Mouse (Mus musculus): ENCODE results near the gene Amhr2. TPM values are rescaled to one million over a fixed set of nuclear protein-coding genes. Genes with fewer than 3 reads are reported as not detected.
A peak's percentile ranks its signal among the peaks of the same experiment; 100 is the strongest.

The Amhr2 gene
- 3.2 TPM in 2 replicates for polyA plus RNA-seq (2012; rRNA removed)

DNA sequence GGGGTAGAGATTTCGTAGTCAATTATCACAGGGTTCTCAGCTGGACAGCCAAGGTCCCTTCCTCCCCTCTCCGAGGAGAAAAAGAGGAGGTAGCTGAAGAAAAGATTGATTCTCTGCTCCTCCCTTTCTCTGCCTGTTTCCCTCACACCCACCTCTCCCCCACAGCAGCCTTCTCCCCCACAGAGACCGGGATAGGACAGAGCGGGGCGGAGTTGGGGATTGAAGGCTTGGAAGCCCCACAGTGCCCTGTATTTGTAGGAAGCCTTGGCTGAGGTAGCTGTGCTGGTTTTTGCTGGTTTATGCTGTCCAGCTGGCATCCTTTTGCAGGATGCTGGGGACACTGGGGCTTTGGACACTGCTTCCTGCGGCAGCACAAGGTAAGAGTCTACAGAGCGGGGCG, at the start of gene Amhr2:
Amhr2 (plus strand) TSS at position 222 of the 400 bp plus-strand sequence.
- no peak for DNase-seq
- Histone ChIP-seq H3K27ac (ENCODE audit: insufficient read depth, low read length) (no peak within 1 kb of the TSS), H3K27me3 (ENCODE audit: control insufficient read depth, insufficient read depth, low read length) (no peaks in the 10 kb centered on the region), H3K4me1 (ENCODE audit: control insufficient read depth, insufficient read depth, low read length) (no peaks in the 10 kb centered on the region), H3K4me3 (replicated peaks; ENCODE audit: insufficient read depth, low read depth, low read length) (no peak within 1 kb of the TSS)
- TF ChIP-seq POLR2A (IDR thresholded peaks at IDR 0.05; ENCODE audit: borderline replicate concordance, insufficient read depth, low read length) (no peak), CTCF (IDR thresholded peaks at IDR 0.05; ENCODE audit: borderline replicate concordance, insufficient read depth, low read depth, low read length) (no peak)
- 63% methylated on average over 8 of the region's 8 CpGs for WGBS

DNA sequence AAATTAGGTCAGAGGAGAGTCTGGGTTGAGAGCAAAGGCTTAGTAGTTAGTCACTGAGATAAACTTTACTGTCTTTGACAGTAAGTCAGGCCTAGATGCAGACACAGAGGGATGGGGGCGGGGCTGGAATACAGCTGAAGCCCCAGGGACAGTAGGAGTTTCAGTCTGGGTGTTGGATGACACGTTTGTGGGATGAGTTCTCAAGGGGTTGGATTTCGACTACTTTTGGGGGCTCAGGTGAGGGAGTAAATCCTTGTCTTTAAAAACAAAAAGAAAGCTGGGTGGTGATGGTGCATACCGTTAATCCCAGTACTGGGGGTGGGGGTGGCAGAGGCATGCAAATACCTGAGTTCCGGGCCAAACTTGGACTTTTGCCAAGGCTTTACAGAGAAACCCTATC, 46.5 kb upstream of the Amhr2 start:
- no peak for TF ChIP-seq CTCF (IDR thresholded peaks at IDR 0.05; ENCODE audit: borderline replicate concordance, insufficient read depth, low read depth, low read length)
- TF ChIP-seq POLR2A (IDR thresholded peaks at IDR 0.05; ENCODE audit: borderline replicate concordance, insufficient read depth, low read length): no peak
- Histone ChIP-seq H3K4me3 (replicated peaks; ENCODE audit: insufficient read depth, low read depth, low read length) (no peak overlapping the region), H3K27me3 (ENCODE audit: control insufficient read depth, insufficient read depth, low read length) (no peaks in the 10 kb centered on the region), H3K27ac (ENCODE audit: insufficient read depth, low read length) (no peak overlapping the region), H3K4me1 (ENCODE audit: control insufficient read depth, insufficient read depth, low read length) (0 out of 2 replicates have a peak, but pooled peaks cover 5% of the 10 kb centered on the region)
- DNase-seq: no peak
- 67% methylated on average over 5 of the region's 5 CpGs for WGBS

DNA sequence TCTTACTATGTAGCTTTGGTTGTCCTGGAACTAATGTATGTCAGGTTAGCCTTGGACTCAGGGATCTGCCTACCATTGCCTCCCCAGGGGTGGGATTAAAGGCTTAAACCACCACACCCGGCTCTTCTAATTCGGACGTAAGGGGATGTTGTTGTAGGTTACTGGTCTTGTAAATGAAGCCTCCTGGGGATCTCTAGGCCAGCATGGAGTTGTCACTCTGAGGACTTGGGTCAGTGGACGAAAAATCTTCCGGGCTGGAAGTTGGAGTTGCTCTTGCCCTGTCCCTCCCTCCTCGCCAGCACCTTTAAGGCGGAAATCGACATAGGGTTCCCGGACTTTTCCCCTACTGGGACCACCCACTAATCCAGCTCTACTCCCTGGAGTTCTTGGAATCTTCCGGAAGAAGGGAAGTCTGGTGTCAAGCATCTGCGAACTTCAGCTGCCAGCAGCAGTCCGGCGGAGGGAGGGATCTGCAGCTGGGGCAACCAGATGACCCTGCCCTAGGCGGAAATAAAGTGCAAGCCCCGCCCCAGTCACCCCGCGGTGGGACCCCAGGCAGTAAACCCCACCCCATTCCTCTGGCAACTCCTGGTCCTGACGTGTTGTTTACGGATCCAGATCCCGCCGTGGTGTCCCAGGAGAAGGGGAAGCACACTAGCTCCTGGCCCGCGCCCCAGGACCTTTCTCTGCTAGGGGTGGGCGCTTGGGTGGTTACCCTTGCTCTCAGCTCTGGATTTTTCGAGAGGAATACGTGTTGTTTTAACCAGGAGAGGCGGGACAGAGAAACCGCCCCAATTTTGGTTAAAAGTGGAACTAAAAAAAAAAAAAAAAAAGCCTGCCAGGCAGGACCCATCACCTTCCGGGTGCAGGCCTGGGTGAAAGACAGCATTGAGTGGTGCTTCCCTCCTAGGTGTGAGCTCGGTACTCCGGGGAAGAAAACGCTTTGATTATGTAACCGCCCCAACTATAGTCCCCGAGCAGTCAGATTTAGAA, 45.6 kb upstream of the Amhr2 start:
- 0 out of 2 replicates have a peak, but pooled peaks cover 5% of the 10 kb centered on the region for H3K4me1 ChIP-seq (ENCODE audit: control insufficient read depth, insufficient read depth, low read length)
- 8% methylated on average over 34 of the region's 34 CpGs for WGBS
- DNase-seq: peak; percentile 65 to 66
- TF ChIP-seq POLR2A (IDR thresholded peaks at IDR 0.05; ENCODE audit: borderline replicate concordance, insufficient read depth, low read length) (peak; percentile 22; the same call in 1 of the 2 replicates), CTCF (IDR thresholded peaks at IDR 0.05; ENCODE audit: borderline replicate concordance, insufficient read depth, low read depth, low read length) (no peak)
- H3K27me3 ChIP-seq (ENCODE audit: control insufficient read depth, insufficient read depth, low read length): no peaks in the 10 kb centered on the region
- peak overlapping the region; percentile 79 for H3K4me3 ChIP-seq (replicated peaks; ENCODE audit: insufficient read depth, low read depth, low read length)
- peak overlapping the region; percentile 58 for H3K27ac ChIP-seq (ENCODE audit: insufficient read depth, low read length)

DNA sequence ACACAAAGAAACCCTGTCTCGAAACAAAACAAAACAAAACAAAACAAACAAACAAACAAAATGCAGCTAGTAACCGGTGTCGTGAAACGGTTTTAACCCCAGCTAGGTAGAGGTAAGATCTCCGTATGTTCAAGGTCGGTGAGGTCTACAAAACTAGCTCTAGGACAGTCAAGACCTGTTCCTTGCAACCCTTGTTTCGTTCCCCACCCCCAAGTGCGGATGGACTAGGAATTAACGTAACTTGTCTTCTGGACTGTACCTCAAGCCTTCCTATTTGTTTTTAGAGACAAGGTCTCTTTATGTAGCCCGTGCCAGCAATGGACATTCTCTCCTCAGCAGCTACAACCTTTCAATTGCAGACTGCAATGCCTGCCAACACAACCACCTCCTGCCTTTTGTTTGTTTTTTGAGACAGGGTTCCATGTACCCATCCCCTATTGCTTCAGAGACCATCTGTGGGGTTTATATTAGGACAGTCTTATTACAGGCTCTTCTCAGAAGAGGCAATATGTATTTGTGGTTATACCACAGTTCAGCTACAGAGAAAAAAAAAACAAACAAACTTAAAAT, 44.6 kb upstream of the Amhr2 start:
- DNase-seq: no peak
- no peak for TF ChIP-seq POLR2A (IDR thresholded peaks at IDR 0.05; ENCODE audit: borderline replicate concordance, insufficient read depth, low read length)
- Histone ChIP-seq H3K27ac (ENCODE audit: insufficient read depth, low read length) (peak overlapping the region; percentile 58; the same call in 1 of the 2 replicates), H3K4me3 (replicated peaks; ENCODE audit: insufficient read depth, low read depth, low read length) (no peak overlapping the region), H3K4me1 (ENCODE audit: control insufficient read depth, insufficient read depth, low read length) (0 out of 2 replicates have a peak, but pooled peaks cover 5% of the 10 kb centered on the region), H3K27me3 (ENCODE audit: control insufficient read depth, insufficient read depth, low read length) (no peaks in the 10 kb centered on the region)
- 87% methylated on average over 10 of the region's 10 CpGs for WGBS

DNA sequence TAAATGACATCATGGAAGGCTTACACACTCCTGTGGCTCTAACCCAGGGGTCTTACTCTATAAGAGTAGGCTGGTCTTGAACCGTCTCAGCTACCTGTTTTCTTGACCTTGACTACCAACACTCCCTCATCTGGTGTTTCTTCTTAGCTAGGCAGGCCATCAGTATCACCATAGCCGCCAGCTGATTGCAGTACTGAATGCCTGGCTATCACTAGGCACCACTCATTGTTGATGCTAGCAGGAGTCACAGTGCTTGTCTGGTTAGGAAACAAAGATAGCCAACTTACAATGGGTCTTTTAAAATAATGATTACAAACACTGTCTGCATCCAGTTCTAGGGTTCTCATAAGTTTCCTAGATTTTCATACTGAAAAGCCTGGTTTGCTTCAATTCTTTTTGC, 43.9 kb upstream of the Amhr2 start:
- WGBS: 87% methylated on average over 2 of the region's 2 CpGs
- TF ChIP-seq CTCF (IDR thresholded peaks at IDR 0.05; ENCODE audit: borderline replicate concordance, insufficient read depth, low read depth, low read length): no peak
- no peak for TF ChIP-seq POLR2A (IDR thresholded peaks at IDR 0.05; ENCODE audit: borderline replicate concordance, insufficient read depth, low read length)
- Histone ChIP-seq H3K27me3 (ENCODE audit: control insufficient read depth, insufficient read depth, low read length) (no peaks in the 10 kb centered on the region), H3K4me3 (replicated peaks; ENCODE audit: insufficient read depth, low read depth, low read length) (no peak overlapping the region), H3K27ac (ENCODE audit: insufficient read depth, low read length) (no peak overlapping the region), H3K4me1 (ENCODE audit: control insufficient read depth, insufficient read depth, low read length) (0 out of 2 replicates have a peak, but pooled peaks cover 5% of the 10 kb centered on the region)
- no peak for DNase-seq

DNA sequence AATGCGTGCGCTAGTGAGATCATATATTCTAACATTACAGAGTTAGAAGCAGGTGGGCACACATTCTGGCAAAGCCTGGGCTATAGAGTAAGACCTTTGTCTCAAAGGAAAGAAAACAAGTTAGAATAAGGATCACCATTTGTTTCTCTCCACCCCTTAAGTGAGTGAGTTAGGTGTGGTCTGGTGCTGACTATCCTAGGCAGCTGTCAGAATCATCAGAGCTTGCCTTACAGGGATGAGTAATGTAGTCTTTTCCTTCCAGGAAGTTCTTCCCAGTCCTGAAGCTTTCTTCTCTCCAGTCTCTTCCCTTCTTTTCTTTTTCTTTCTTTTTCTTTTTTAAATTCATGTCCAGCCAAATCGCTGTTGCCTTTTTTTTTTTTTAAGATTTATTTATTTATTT, 43.0 kb upstream of the Amhr2 start:
- Histone ChIP-seq H3K4me1 (ENCODE audit: control insufficient read depth, insufficient read depth, low read length) (0 out of 2 replicates have a peak, but pooled peaks cover 5% of the 10 kb centered on the region), H3K27ac (ENCODE audit: insufficient read depth, low read length) (no peak overlapping the region), H3K27me3 (ENCODE audit: control insufficient read depth, insufficient read depth, low read length) (no peaks in the 10 kb centered on the region), H3K4me3 (replicated peaks; ENCODE audit: insufficient read depth, low read depth, low read length) (no peak overlapping the region)
- 97% methylated on average over 3 of the region's 3 CpGs for WGBS
- no peak for TF ChIP-seq POLR2A (IDR thresholded peaks at IDR 0.05; ENCODE audit: borderline replicate concordance, insufficient read depth, low read length)
- DNase-seq: no peak

DNA sequence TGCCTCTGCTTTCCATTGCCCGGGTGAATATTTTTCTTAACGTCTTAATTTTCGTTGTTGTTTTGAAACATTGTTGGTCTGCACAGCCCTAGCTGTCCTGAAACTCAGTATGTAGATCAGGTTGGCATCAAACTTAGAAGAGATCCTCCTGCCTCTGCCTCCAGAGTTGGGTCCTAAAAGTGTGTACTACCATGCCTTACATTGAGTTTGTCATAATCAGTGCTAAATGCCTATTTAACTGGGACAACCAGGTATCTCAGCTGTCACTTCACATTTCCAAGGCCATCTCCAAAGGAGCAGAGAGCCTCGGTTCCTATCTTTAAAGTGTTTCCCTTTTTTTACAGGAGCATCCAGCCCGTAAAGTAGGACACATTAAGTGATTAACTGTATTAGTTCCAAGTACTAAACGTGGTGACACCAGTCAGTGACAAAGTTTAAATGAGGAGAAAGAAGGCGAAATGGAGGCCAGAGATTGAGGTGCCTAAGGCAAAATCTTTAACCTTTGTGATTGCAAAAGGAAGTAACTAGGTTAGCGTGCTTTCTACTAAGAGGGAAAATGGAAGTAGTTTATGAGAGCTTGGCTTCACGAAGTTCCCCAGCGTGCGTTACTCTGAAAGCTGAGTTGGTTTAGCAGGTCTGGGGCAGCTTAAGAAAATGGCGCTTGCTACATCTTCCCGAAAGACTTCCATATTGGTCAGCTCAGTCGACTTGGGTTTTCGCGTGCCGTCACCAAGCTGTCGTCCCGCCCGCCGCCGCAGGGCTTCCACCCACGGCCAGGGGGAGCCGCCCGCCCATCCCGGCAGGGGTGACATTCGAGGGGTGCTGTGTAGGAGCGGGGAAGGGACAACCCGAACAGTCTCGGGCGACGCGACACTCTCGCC, 40.3 kb upstream of the Amhr2 start:
- Histone ChIP-seq H3K27ac (ENCODE audit: insufficient read depth, low read length) (peak overlapping the region; percentile 97), H3K4me1 (ENCODE audit: control insufficient read depth, insufficient read depth, low read length) (peaks cover 17% of the 10 kb centered on the region), H3K4me3 (replicated peaks; ENCODE audit: insufficient read depth, low read depth, low read length) (peak overlapping the region; percentile 70), H3K27me3 (ENCODE audit: control insufficient read depth, insufficient read depth, low read length) (no peaks in the 10 kb centered on the region)
- TF ChIP-seq POLR2A (IDR thresholded peaks at IDR 0.05; ENCODE audit: borderline replicate concordance, insufficient read depth, low read length): no peak
- no peak; the same call in 1 of the 2 replicates for TF ChIP-seq CTCF (IDR thresholded peaks at IDR 0.05; ENCODE audit: borderline replicate concordance, insufficient read depth, low read depth, low read length)
- DNase-seq: peak in 1 of 2 experiments; percentile 22
- WGBS: 14% methylated on average over 34 of the region's 34 CpGs

All from cerebellum, adult 2 months (tissue).